Mouse (Mus musculus) midbrain, embryonic 12.5 days (tissue): Measurements from ENCODE around the gene Gm8180. TPM values are rescaled to one million over a fixed set of nuclear protein-coding genes. Genes with fewer than 3 reads are reported as not detected.

ENCODE experiments used
- polyA plus RNA-seq: library from polyadenylated mRNA; unstranded; fragments of >200 nt; fragmentation: Nextera tagmentation; extraction: Ambion mirVana; gene quantifications from 2 replicates; pipeline ENCODE4 v1.2.1, GENCODE M21; 2016

The Gm8180 gene
- polyA plus RNA-seq, 1 experiment from 2014 or later = not detected

Other genes with a start within 250 kb of the Gm8180 start
- gene Gm5799, start 241.2 kb downstream of the Gm8180 start, polyA plus RNA-seq = not detected in 2 replicates
- not detected in 2 replicates for gene Gm17654, start 205.6 kb downstream of the Gm8180 start, polyA plus RNA-seq
- gene Gm10375, start 176.7 kb downstream of the Gm8180 start, polyA plus RNA-seq = not detected in 2 replicates
- gene Gm8165, start 107.5 kb downstream of the Gm8180 start, polyA plus RNA-seq = not detected in 2 replicates
- gene Gm7324, start 86.9 kb downstream of the Gm8180 start, polyA plus RNA-seq = 2.3 and 2.6 TPM in 2 replicates
- not detected in 2 replicates for gene Gm16506, start 57.3 kb downstream of the Gm8180 start, polyA plus RNA-seq
- gene Gm6526, start 36.9 kb downstream of the Gm8180 start, polyA plus RNA-seq = not detected in 2 replicates
- not detected in 2 replicates for gene Ear1, start 90.8 kb upstream of the Gm8180 start, polyA plus RNA-seq
- gene Ear10, start 138.8 kb upstream of the Gm8180 start, polyA plus RNA-seq = not detected in 2 replicates
- gene Gm8113, start 140.6 kb upstream of the Gm8180 start, polyA plus RNA-seq = 3.9 and 4.3 TPM in 2 replicates
- gene Ang5, start 172.3 kb upstream of the Gm8180 start, polyA plus RNA-seq = not detected in 2 replicates
- not detected in 2 replicates for gene Ang6, start 217.5 kb upstream of the Gm8180 start, polyA plus RNA-seq